Mouse (Mus musculus) thymus, postnatal 0 days (tissue): ENCODE measurements at regions not wholly inside any gene's neighbourhood (a gene's known extent, or its start where the extent isn't known, plus 50 kb on each side); places are given as distances from the start of the nearest gene placed in this dataset.

Experiments
- DNase-seq: peaks from one replicate; pipeline ENCODE4 v3.0.0-alpha.2; 2015; ENCODE audit warnings: low spot score

DNA sequence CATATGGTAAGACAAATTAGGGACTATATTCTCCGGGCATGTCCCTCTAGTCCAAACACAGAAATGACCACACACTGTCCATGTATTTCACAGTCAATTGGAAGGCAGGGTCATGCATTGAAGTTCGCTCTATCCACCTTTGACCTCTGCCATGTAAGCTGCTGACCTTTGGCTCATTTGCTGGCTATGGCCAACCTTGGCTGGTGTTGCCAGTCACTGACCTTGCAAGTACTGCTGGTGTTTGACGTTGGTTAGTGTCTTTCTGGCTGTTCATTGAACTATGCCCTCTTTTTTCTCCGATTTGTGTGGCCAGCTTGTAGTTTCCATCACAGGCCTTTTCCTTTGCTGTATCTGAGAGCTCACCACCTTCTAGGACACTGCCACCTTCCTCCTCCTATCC is 97.3 kb upstream of the Cadm1 start:
- no peak for DNase-seq

DNA sequence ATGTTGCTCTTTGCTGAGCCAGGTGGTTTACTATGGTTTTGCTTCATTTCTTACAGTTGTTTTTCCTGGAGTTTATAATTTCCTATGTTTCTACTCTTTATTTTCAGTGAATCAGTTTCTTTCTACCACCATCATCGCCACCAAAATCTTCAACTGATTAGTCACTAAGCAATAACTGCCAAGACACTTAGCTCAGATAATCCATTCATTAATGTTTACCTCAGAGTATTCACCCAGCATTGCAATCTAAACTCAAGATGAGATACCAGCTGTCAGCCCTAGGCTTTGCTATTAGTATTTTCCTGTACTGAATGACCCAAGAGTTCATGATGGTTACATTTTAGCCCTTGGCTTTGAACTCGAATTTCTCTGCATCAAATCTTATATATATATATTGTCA is 96.8 kb upstream of the Cadm1 start:
- no peak for DNase-seq

DNA sequence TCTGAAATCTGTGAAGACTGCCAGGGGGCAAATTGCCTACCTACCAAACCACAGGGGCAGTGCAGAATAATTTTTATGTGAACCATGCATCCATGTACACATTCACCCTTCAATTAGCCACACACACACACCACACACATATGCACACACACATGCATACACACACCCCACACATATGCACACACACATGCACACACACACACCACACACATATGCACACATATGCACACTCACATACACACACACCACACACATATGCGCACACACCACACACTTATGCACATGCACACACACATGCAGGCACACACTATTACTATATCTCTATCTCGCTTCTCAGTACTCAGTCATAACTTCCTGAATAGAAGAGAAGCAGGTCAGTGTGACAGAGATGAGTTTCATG is 95.9 kb upstream of the Cadm1 start:
- no peak for DNase-seq

GRCm38 (mm10) chr9:47438976-47439375 is 91.0 kb upstream of the Cadm1 start:
- DNase-seq = no peak

DNA sequence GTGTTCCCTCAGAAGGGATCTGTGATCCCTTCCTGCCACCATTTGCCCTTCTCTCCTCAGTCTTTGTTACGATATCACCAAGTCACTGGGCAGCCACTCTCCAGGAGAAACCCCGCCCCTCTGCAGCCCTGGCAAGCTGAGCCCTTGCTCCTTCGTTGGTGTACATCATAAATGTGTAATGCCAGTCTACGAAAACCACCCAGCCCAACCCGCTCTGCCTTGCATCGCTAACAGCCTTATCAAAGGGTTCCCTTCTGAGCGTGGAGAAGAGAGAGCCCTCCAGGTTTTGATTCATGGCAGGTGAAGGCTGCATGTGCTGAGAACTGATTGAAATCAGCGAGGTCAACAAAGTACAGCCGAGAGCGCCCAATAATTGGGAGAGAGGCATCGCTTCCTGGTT is 90.5 kb upstream of the Cadm1 start:
- no peak for DNase-seq

DNA sequence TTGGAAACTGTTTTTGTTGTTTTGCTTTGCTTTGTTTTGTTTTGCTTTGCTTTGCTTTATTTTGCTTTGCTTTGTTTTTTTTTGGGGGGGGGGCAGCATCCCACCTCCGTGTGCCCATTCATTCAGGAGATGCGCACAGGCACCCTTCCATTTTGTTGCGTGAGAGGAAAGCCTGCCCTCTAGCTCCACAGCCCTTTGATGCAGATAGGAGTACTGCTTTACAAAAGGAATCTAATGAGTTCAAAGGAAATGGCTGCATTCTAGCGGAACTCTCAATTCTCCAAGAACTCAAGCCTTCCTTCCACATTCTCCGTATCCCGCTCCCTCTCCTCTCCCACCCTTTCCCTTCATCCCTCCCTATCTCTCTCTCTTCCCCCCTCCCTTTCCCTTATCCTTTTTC is 89.8 kb upstream of the Cadm1 start:
- DNase-seq = no peak

DNA sequence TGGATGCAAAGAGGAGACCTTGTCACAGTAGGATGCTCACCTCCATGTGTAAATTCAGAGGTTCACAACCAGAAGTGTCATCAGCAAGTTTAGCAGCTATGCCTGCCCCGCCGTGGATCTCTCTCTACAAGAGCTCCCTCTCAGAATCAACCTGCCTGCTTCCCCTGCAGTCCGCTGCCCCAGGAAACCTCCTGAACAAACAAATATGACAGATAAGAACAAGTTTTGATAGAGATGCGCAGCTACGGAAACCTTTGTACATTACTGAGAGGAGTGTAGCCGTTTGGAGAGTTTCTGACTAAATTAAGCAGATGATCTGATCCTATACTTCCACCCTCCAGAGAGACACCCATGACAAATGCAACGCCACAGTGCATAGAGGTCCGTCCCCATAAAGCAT is 88.8 kb upstream of the Cadm1 start:
- no peak for DNase-seq

DNA sequence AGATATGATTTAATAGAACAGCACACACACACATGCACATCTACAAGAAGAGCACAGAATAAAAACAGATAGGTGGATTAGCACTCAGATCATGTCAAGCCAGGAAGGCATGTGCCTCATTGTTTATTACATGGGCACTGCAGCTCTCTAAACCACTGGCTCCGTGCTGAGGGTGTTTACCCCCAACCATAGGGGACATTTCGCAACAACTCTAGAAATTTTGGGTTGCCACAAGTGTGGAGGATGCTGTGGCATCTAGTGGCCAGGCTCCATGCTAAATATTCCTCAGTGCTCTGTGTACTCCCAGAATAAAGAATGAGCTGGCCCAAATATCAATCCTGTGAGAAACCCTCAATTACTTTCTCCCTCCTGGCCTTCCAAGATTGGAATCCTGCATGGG is 85.8 kb upstream of the Cadm1 start:
- no peak for DNase-seq

GRCm38 (mm10) chr9:47444752-47445151 is 85.2 kb upstream of the Cadm1 start:
- no peak for DNase-seq

DNA sequence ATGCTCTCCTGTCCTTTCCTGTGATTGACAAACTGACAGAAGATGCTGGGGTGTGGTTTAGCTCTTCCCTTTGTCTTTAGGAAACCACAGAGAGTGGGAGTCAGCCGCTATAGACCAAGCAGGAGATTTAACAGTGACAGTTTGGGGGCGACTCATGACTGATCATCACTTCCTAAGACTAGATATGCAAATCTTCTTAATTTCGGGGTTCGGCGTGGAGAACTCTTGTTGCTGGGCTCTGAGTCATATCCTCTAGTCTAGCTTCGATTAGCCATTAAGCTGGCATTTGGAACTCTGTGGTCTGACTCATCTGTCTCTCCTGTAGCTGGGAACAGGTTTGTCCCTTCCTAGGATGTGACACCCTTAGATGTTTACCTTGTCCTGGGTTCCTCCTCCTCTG is 84.6 kb upstream of the Cadm1 start:
- DNase-seq = no peak

DNA sequence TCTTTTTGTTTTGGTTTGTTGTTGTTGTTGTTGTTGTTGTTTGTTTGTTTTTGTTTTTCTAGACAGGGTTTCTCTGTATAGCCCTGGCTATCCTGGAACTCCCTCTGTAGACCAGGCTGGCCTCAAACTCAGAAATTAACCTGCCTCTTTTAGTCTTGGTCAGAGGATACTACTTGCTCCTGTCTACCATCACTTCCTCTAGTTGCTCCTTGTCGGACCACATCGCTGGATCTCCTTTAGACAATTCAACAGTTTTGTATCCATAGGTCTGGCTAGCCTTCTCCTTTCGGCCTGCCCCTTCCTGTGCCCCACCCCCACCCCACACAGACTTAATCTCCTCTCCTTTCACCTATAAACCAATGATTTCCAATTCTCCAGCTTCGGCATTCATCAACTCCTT is 77.2 kb upstream of the Cadm1 start:
- no peak for DNase-seq

DNA sequence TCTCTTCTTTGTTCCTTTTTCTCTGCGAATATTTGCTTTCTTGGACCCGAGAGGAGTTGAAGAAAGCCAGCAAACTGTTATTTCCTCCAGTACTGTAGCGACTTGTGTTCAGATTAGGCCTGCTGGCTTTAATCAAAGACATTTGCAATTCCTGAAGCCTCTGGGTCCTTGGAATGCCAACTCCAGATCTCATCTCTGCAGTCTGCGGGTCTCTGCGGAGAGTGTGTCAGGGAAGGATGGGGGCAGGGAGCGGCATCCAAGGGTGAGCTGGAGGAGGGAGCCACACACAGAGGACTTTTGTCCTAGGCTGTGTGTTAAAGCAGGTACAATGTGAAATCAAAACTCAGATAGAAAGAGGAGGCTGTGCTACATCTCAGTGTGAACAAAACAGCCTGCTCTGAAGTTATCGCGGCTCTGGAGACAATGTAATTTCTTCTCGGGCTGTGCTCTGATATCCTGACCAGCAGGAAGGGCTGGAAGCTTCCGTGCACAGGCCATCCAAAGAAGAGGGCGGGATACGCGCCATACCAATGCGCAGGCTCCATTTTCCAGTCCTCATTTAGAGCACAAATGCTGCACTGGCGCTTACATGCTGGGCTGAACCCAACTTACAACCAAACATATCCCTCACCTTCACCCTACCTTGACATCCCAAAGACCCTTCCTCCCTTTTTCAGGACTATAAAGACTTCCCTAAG is 71.1 kb upstream of the Cadm1 start:
- DNase-seq = no peak

- DNase-seq = no peak
Measured at GRCm38 (mm10) chr9:47459461-47460049, 70.4 kb upstream of the Cadm1 start.

- no peak for DNase-seq
Measured at GRCm38 (mm10) chr9:47460241-47460640, 69.7 kb upstream of the Cadm1 start.

DNA sequence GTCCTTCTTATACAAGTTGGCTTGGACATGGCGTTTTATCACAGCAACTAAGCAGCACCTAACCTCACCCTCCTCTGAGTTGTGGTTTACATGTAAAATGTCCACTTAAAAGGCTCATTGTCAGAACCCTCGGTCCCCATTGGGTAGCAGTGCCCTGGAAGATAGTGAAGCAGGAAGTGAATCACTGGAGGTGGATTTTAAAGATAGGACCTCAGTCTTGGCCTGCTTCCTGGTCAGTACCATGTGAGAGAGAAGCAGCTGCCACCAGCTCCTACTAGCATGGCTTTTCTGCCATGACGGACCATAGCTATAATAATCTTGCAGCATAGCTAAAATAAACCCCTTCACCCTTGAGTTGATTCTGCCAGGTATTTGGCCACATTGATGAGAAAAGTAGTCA is 68.1 kb upstream of the Cadm1 start:
- DNase-seq = no peak

DNA sequence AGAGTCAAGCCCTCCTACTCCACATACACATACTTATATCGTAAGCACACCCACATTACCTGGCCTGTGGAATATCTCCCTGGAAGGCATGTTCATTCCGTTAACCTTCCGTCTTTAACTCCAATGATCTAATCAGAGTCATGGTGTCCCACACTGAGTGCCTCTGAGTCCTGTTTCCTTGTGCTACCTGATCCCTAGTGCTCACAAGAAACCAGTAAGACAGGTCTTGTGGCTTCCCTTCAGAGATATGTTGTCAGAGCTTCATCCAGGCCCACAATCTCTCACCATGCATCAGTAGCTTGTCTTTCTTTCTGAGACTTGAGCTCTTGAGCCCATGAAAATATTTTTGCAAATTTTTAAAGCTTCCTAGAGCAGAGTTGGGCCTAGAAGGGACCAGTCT is 63.2 kb upstream of the Cadm1 start:
- DNase-seq = no peak

DNA sequence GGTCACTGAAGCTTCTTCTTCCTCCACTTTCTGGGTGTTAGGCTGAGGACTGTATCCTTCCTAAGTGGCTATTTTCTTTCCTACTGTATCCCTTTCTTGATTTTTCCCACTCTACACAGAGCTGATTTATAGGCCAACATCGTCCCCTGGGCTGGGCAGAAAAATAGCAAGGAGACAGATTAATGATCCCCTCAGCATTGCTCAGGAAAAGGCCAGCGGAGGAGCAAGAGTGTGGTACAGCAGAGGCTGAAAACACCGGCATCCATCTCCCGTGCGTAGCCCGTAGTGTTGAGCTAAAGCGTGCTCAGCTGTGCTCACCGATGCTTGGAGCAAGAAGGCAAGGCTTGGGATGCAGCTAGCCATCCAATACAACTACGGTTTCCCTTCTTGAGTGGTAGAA is 62.2 kb upstream of the Cadm1 start:
- DNase-seq = no peak

DNA sequence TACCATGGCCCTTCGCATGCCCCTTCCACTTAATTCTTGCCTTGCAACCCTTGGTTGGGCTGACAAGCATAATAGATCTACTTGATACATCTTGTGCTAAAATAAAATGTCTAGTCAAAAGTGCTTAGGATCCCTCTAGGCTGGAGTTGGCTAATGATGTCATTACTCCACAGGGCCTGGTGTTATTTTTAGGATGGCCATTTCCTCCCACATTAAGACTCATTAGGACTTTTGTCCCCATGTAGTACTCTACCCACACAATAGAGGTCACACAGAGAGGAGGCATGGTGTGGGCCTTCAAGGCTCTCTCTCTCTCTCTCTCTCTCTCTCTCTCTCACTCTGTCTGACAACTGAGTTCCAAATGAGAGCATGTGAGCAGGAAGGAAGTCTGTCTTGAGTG is 60.4 kb upstream of the Cadm1 start:
- DNase-seq = no peak

DNA sequence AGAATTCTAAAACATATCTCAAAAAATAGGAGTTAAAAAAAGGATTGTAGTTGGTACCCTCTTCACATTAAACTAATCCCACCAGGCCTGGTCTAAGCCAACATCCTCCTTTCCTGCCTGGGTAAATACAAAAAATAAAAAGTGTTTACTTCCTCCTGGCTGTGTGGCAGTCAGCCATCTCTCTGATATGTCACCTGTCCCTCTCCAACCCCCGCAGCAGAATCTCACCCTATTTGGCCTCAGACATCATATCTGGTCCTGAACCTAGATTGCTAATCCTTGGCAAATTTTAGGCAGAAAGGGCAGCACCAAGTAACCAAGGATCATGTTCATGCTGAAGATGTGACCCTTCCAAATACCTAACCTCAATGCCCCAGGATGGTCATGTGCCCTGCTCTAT is 59.2 kb upstream of the Cadm1 start:
- no peak for DNase-seq

DNA sequence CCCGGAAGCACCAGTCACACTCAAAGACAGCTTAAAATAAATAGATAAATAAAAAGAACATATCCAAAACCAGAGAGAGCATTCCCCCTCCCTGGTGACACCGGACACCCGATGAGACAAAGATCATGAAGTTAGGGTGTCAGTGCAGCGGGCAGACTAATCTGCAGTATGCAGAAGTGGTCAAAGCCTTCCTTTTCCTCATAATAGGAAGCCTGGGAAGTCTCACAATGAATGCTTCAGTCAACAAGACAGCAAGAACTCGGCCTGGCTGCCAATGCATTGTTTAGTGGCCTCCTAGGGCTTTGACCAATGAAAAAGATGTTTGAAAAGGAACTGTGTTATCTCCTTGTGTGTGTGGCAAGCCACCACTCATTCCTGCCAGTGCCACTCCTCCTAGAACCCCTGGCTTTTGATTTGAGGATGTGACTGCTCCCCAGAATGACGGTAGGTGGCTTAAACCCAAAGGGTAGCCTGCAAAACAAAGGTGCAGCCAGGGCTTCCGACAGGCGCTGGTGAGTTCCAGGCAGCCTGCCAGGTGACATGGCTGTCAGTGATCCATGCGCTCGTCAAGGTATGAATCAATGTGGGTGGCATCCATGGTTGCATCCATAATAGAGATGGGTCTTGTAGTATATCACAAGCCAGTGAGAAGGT is 58.1 kb upstream of the Cadm1 start:
- no peak for DNase-seq

GRCm38 (mm10) chr9:47473776-47474365 is 56.1 kb upstream of the Cadm1 start:
- no peak for DNase-seq

GRCm38 (mm10) chr9:47474776-47475175 is 55.2 kb upstream of the Cadm1 start:
- no peak for DNase-seq

DNA sequence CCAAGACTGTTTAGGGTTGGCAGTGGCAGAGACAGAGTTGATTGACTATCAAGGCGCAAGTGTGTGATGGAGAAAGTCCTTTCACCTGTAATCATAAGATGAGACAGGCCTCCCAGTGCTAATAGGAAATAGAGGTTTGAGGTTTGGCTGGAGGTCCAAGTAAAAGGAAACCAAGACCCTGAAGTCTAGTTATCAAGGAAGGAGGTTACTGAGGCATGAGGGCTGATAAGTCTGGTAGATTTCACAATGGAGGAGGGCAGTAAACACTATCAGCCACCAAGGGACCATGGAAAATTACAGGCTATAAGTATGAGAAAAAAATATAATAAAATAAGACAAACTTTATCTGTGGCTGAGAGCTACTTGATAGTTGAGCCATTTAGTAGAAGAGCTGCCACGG is 52.1 kb upstream of the Cadm1 start:
- no peak for DNase-seq
